Mouse (Mus musculus): ENCODE data around the gene Asic2.

Gene Asic2

GRCm38 (mm10) chr11:80948103-80948502, 1020.2 kb downstream of the Asic2 start:
- DNase-seq (ENCODE audit: low read depth in 2 of 2, low spot score in 2 of 2), result no peak

GRCm38 (mm10) chr11:80946163-80946562, 1022.1 kb downstream of the Asic2 start:
- DNase-seq (ENCODE audit: low read depth in 2 of 2, low spot score in 2 of 2), result no peak

- DNase-seq (ENCODE audit: low read depth in 2 of 2, low spot score in 2 of 2), result no peak
These were observed 1044.8 kb downstream of the Asic2 start for GRCm38 (mm10) chr11:80923286-80923951.

GRCm38 (mm10) chr11:80918332-80918731, 1049.9 kb downstream of the Asic2 start:
- DNase-seq (ENCODE audit: low read depth in 2 of 2, low spot score in 2 of 2), result no peak

GRCm38 (mm10) chr11:80917688-80918087, 1050.6 kb downstream of the Asic2 start:
- no peak for DNase-seq (ENCODE audit: low read depth in 2 of 2, low spot score in 2 of 2)

- no peak for DNase-seq (ENCODE audit: low read depth in 2 of 2, low spot score in 2 of 2)
These were observed 1054.7 kb downstream of the Asic2 start for GRCm38 (mm10) chr11:80913408-80914024.

GRCm38 (mm10) chr11:80912721-80913120, 1055.5 kb downstream of the Asic2 start:
- no peak for DNase-seq (ENCODE audit: low read depth in 2 of 2, low spot score in 2 of 2)

GRCm38 (mm10) chr11:80907820-80908219, 1060.4 kb downstream of the Asic2 start:
- DNase-seq (ENCODE audit: low read depth in 2 of 2, low spot score in 2 of 2), result no peak

- DNase-seq (ENCODE audit: low read depth in 2 of 2, low spot score in 2 of 2), result peak in 1 of 2 experiments; percentile 4
These were observed 1061.8 kb downstream of the Asic2 start for GRCm38 (mm10) chr11:80906456-80906855.

GRCm38 (mm10) chr11:80904559-80904958, 1063.7 kb downstream of the Asic2 start:
- no peak for DNase-seq (ENCODE audit: low read depth in 2 of 2, low spot score in 2 of 2)

- no peak for DNase-seq (ENCODE audit: low read depth in 2 of 2, low spot score in 2 of 2)
These were observed 1064.8 kb downstream of the Asic2 start for GRCm38 (mm10) chr11:80903426-80903825.

GRCm38 (mm10) chr11:80902664-80903063, 1065.6 kb downstream of the Asic2 start:
- DNase-seq (ENCODE audit: low read depth in 2 of 2, low spot score in 2 of 2), result no peak

- DNase-seq (ENCODE audit: low read depth in 2 of 2, low spot score in 2 of 2), result no peak
These were observed 1067.7 kb downstream of the Asic2 start for GRCm38 (mm10) chr11:80900555-80900954.

GRCm38 (mm10) chr11:80895853-80896252, 1072.4 kb downstream of the Asic2 start:
- DNase-seq (ENCODE audit: low read depth in 2 of 2, low spot score in 2 of 2), result no peak

- no peak for DNase-seq (ENCODE audit: low read depth in 2 of 2, low spot score in 2 of 2)
These were observed 1078.8 kb downstream of the Asic2 start for GRCm38 (mm10) chr11:80889336-80890063.

- DNase-seq (ENCODE audit: low read depth in 2 of 2, low spot score in 2 of 2), result no peak
These were observed 1081.2 kb downstream of the Asic2 start for GRCm38 (mm10) chr11:80887021-80887420.

- DNase-seq (ENCODE audit: low read depth in 2 of 2, low spot score in 2 of 2), result no peak
These were observed 1081.9 kb downstream of the Asic2 start for GRCm38 (mm10) chr11:80886365-80886764.

GRCm38 (mm10) chr11:80884521-80885231, 1083.6 kb downstream of the Asic2 start:
- no peak for DNase-seq (ENCODE audit: low read depth in 2 of 2, low spot score in 2 of 2)

GRCm38 (mm10) chr11:80882229-80882810, 1085.9 kb downstream of the Asic2 start:
- DNase-seq (ENCODE audit: low read depth in 2 of 2, low spot score in 2 of 2), result no peak

- DNase-seq (ENCODE audit: low read depth in 2 of 2, low spot score in 2 of 2), result no peak
These were observed 1090.2 kb downstream of the Asic2 start for GRCm38 (mm10) chr11:80878026-80878425.

GRCm38 (mm10) chr11:80877131-80877651, 1091.1 kb downstream of the Asic2 start:
- no peak for DNase-seq (ENCODE audit: low read depth in 2 of 2, low spot score in 2 of 2)
